Mouse (Mus musculus) urinary bladder, postnatal 4 days (tissue): ENCODE data around the gene Fhod1.
A peak's percentile ranks its signal among the peaks of the same experiment; 100 is the strongest.

Experiments used
- DNase-seq, 2 experiments: peaks; one replicate each; pipeline ENCODE4 v3.0.0; 2021 to 2022; ENCODE audit warnings: low spot score in 2 of 2

Fhod1 gene

DNA sequence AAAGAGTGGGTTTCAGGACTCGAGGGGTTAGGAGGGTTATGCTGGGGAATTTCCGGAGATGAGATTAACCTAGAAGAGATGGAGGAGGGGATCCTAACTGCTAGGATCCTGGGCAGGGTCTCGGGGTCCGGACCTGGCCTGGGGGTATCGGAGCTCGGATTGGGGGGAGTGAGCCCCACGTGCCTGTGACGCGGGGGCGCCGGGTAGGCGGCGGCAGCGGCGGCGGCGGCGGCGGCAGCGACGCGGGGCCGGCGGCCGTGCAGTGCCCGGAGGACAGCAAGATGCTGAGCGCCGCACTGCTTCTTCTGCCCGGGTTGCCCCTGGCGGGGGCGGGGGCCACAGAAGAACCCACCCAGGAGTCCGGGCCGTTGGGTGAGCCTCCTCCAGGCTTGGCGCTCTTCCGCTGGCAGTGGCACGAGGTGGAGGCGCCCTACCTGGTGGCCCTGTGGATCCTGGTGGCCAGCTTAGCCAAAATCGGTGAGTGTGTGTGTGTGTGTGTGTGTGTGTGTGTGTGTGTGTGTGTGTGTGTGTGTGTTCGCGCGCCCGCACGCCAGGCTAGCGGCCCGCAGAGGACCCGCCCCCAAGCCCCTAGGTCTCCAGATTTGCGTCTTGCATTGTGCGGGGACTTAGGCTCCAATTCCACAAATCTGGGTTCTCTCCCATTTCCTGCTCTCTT, 1.5 kb upstream of the Fhod1 start:
- DNase-seq, result peak in 1 of 2 experiments; percentile 58

DNA sequence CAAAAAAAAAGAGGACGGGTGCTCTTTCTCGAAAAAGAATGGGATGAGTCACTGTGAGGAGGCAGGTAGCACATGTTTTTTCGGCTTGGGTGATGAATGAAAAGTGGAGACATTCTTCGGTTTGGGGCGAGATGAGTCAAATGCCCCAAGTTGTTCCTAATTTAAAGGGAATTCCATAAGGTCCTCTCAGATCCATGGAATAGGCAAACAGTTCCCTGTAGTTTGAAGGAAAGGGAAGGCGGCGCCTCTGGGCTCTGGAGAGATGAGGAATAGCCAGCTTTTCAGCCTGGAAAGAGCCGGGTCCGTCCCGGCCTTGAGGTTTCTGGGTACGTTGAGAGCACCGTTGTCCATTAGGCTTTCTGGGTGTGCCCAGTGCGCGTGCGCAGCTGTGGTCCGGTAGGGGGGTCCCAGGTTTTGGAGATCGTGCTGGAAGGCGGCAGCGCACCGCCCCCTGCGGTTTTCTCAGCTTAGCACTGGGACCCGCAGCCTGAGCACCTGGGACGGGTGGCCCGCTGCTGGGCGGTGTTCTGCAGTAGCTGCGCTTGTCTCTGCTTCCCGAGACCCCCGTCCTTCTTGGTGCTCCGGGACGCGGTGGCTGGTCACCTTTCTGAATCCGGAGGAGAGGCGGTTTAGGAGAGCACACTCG, 820 bp upstream of the Fhod1 start, which contains the start of gene Slc9a5:
Slc9a5 (plus strand) TSS at position 394 of the 646 bp plus-strand sequence.
- peak in 1 of 2 experiments; percentile 62 for DNase-seq

DNA sequence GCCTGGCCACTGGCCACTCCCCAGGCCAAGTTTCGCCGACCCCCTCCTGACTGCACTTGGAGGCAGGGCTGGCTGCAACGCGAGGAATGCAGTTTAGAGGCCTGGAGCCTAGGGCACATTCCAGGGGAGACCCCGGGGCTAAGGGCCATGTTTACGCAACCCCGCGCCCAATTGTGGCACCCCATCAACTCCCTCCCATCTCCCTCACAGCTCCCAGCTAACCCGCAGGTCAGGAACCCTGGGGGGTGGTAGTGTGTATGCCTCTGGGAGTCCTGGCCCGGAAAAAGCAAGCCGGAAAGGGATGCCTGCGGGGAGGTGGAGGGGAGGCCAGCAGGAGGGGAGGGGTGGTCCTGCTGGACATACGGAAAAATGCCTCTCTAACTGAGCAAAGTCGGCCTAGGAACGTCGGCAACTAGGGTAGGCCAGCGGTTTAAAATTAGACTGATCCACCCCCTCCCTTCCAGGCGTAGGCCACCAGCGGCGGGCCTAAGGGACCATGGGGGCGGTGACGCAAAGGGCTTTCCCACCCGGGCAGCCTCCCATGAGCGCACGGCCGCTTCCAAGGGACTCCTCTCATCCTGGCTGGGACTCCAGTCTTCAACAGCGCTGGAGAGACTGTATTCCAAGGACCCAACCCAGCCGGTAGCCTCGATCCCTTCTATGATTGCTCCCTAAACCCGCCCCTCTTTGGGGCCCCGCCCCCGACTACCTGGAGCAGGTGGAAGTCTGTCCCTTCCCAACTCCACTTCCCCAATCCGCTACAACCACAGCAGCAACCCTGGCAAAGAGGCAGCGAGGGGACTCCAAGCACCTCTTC, 934 bp downstream of the Fhod1 start:
- DNase-seq, result peak; percentile 67 to 78

GRCm38 (mm10) chr8:105345061-105345975, 2.4 kb downstream of the Fhod1 start:
- DNase-seq, result no peak

DNA sequence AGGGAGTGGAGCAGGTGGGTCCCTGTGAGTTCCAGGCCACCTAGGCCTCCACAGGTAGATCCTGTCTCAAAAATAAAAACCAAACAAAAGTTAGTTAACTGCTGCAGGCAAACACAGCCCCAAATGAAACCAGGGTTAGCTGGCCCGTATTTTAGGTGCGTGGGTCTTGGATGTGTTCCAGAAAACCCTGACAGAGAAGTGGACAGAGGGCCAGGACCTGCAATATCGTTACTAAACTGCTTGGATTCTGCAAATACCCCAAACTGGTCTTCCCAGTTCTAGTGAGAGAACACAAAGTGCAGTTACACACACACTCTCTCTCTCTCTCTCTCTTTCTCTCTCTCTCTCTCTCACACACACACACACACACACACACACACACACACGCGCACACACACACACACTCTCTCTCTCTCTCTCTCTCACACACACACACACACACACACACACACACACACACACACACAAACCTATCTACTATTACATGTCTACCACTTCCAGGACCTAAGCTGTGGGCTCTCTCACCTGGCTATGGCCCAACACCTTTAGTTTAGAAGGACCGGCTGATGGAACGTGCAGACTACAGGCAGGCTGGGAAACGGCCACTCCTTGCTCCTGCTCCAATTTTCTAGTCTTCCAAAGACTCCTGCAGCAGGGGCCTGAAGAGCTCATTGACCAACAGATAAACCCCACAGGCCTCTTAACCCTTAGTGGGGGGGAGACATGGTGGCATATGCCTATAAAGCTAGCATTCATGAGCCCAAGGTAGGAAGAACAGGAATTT, 3.8 kb downstream of the Fhod1 start:
- DNase-seq, result no peak

- no peak for DNase-seq
Measured at GRCm38 (mm10) chr8:105342768-105343167, 5.0 kb downstream of the Fhod1 start.

GRCm38 (mm10) chr8:105341399-105341798, 6.4 kb downstream of the Fhod1 start:
- no peak for DNase-seq

DNA sequence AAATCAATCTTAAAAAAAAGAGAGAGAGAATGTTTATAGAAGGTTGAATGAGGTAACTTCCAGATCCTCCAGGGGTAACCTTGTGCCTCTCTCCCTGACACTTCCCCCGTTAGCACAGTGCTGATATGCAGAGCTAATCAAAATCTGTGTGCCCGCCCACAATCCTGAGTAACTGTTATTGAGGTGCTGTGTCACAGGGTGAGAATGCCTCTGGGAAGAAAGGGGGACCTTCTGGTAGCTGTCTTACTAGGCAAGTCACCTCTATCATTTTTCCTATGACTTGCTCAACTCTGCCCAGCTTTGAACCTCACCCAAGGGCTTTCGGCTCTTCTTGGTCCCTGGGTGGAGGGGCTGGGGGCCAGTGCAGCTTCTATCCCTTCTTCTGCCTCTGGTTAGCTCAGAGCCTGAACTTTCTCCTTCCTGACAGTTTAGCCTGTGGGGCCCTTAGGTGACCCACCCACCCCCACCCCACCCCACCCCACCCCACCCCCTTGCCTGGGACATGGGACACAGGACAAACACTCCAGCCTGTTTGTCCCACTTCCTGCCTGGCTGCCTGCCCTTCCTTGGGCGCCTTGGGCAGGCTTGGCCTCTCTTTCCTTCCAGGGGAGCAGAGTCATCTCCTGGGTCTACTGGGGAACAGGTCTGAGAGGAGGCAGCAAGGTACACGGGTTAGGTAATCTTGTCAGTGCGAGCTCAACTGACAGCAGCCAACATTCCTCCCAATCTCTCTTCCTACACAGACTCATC, 7.7 kb downstream of the Fhod1 start:
- no peak for DNase-seq

GRCm38 (mm10) chr8:105338992-105339391, 8.8 kb downstream of the Fhod1 start:
- DNase-seq, result no peak

GRCm38 (mm10) chr8:105336373-105337130, 11.2 kb downstream of the Fhod1 start:
- no peak for DNase-seq

GRCm38 (mm10) chr8:105332523-105332922, 15.2 kb downstream of the Fhod1 start:
- DNase-seq, result no peak

- DNase-seq, result no peak
Measured at GRCm38 (mm10) chr8:105331931-105332330, 15.8 kb downstream of the Fhod1 start.

DNA sequence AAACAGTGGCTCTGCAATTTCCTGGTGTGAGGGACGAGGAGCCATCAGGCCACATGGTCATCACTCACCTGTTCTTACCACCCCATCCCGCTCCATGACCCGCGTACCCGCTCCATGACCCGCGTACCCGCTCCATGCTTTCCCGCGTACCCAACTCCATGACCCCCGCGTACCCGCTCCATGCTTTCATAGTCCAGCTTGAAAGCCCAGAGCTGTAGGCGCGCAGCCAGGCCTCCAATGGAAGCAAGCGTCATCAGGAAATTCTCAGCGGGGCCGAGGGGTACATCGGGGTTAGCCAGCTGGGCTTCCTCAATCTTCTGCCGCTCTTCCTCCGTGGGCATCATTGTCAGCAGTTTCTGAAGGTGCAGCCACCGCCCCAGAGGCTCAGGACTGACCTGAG, 16.3 kb downstream of the Fhod1 start:
- DNase-seq, result no peak

GRCm38 (mm10) chr8:105330325-105330724, 17.4 kb downstream of the Fhod1 start:
- DNase-seq, result no peak

- DNase-seq, result no peak
Measured at GRCm38 (mm10) chr8:105326968-105327367, 20.8 kb downstream of the Fhod1 start.

DNA sequence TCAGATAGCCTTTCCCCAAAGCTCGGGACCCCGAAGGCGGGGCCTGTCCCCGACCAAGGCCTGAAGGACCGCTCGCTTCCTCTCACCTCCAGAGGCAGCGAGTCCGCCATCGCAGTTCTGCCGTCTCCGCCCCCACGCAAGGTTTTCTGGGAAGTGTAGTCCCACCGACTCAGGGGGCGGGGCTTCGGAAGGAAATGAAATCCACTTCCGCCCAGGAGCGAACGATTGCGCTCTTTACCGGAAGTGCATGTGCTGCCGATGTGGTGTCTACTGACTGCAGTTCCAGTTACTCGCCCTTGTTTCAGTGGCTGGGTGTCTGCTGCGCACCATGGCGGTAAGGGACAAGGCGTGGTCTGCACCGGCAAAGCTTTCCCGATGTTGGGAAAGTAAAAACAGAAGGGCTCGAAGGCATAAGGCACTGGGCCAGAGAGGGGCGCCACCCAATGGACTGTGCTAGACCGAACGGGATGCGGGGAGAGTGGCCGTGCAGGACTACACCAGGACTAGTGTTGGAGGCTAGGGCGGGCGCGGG, 21.5 kb downstream of the Fhod1 start, which contains the start of the genes Lrrc29 and Tmem208:
Lrrc29 (minus strand) TSS at position 138 of the 532 bp plus-strand sequence.
Tmem208 (plus strand) TSS at position 214 of the 532 bp plus-strand sequence.
- peak; percentile 95 to 97 for DNase-seq

GRCm38 (mm10) chr8:105325641-105326093, 22.1 kb downstream of the Fhod1 start:
- no peak for DNase-seq

- DNase-seq, result no peak
Measured at GRCm38 (mm10) chr8:105323183-105323582, 24.6 kb downstream of the Fhod1 start.
